Comparison of ENCODE assay signal across 8 mouse cellular contexts in genomic region chr2:180173163-180173562, GRCm38 (mm10). TPM values are rescaled to one million over a fixed set of nuclear protein-coding genes. Genes with fewer than 3 reads are reported as not detected.
DNase-seq lines count a peak whose midpoint lies in the region; ATAC-seq and TF ChIP-seq lines count a peak whose summit lies in the region.

No protein-coding gene starts in this region.

- peak overlapping the region; percentile 97; the same call in 1 of the 2 replicates for H3K9ac ChIP-seq in CH12.LX (ENCODE audit: insufficient read depth, low read depth)
- peak overlapping the region; percentile 96; the same call in 1 of the 2 replicates for H3K9ac ChIP-seq in forebrain, embryonic 12.5 days
- peak overlapping the region; percentile 97 for H3K9ac ChIP-seq in liver, embryonic 14.5 days (replicated peaks)

- peaks cover 19% of the 10 kb centered on the region for H3K4me1 ChIP-seq in heart, embryonic 10.5 days
- peaks cover 6 to 28% of the 10 kb centered on the region in 2 experiments; a peak in 3 of 4 replicates for H3K4me1 ChIP-seq in CH12.LX (ENCODE audit: control insufficient read depth in 1 of 2, insufficient read depth in 2 of 2)
- peaks cover 16% of the 10 kb centered on the region for H3K4me1 ChIP-seq in forebrain, embryonic 12.5 days
- peaks cover 10 to 18% of the 10 kb centered on the region in 2 experiments; a peak in 3 of 4 replicates for H3K4me1 ChIP-seq in liver, embryonic 14.5 days (replicated peaks; ENCODE audit: control insufficient read depth in 2 of 2, insufficient read depth in 2 of 2, low read length in 1 of 2)

- H3K4me2 ChIP-seq in CH12.LX (ENCODE audit: insufficient read depth, low read depth, poor library complexity, severe bottlenecking), result peak overlapping the region; percentile 76
- peak overlapping the region; percentile 99 for H3K4me2 ChIP-seq in forebrain, embryonic 12.5 days
- peak overlapping the region; percentile 83 for H3K4me2 ChIP-seq in liver, embryonic 14.5 days (ENCODE audit: low read depth)

- no peak for TF ChIP-seq EP300 in CH12.LX (IDR thresholded peaks at IDR 0.05; ENCODE audit: low read length)
- no peak for TF ChIP-seq EP300 in liver, embryonic 14.5 days (IDR thresholded peaks at IDR 0.05; ENCODE audit: low read depth)

- no peak overlapping the region for H3K27ac ChIP-seq in heart, embryonic 10.5 days
- H3K27ac ChIP-seq in CH12.LX (ENCODE audit: insufficient read depth, low read depth), result no peak overlapping the region
- H3K27ac ChIP-seq in forebrain, embryonic 12.5 days, result no peak overlapping the region
- no peak overlapping the region for H3K27ac ChIP-seq in liver, embryonic 14.5 days

- ATAC-seq in forebrain, embryonic 12.5 days (ENCODE audit: low FRiP score), result no peak
- no peak for ATAC-seq in liver, embryonic 14.5 days (ENCODE audit: insufficient read depth)

- peaks cover 22% of the 10 kb centered on the region for H3K79me2 ChIP-seq in CH12.LX (replicated peaks; ENCODE audit: control insufficient read depth, extremely low read depth, insufficient read depth, poor library complexity, severe bottlenecking)

- dilution Hi-C loops in CH12.LX (cut with MboI; ENCODE audit: extremely low pct_ligation_motif_present, extremely low pct_unique_long_range_greater_than_20kb, low sequenced_read_pairs), result no loop called here

- WGBS in heart, embryonic 10.5 days, result 70% methylated on average over 4 of the region's 4 CpGs
- 77% methylated on average over 4 of the region's 4 CpGs for WGBS in forebrain, embryonic 12.5 days
- WGBS in liver, embryonic 14.5 days (ENCODE audit: insufficient replicate concordance), result 58% methylated on average over 4 of the region's 4 CpGs

- DNase-seq in heart, embryonic 10.5 days (ENCODE audit: low spot score), result no peak
- DNase-seq in heart, postnatal 10 days, result no peak
- DNase-seq in CH12.LX (ENCODE audit: extremely low read depth), result peak; percentile 54
- DNase-seq in liver, embryonic 14.5 days (ENCODE audit: low read depth in 3 of 3, low spot score in 3 of 3), result peak in 1 of 3 experiments; percentile 28
- DNase-seq in ovary, adult 18-20 months (ENCODE audit: low spot score), result no peak
- no peak for DNase-seq in left cerebral cortex, postnatal 14 days (ENCODE audit: low spot score in 2 of 2)
- DNase-seq in cerebellum, postnatal 14 days, result no peak

- intact Hi-C loops in heart, postnatal 10 days (cut with DNase I), result loop anchor here (2.0 to 10.0 kb wide), 3 partner anchors 78 to 532 kb away; partner anchors contain the start of gene Dido1
- intact Hi-C loops in left cerebral cortex, postnatal 14 days (cut with DNase I), result no loop called here

- peaks cover 53% of the 10 kb centered on the region for H3K36me3 ChIP-seq in heart, embryonic 10.5 days
- H3K36me3 ChIP-seq in CH12.LX (replicated peaks in 1 of 2; ENCODE audit: control insufficient read depth in 1 of 2, insufficient read depth in 1 of 2, low read length in 1 of 2), result peaks cover 49 to 60% of the 10 kb centered on the region in 2 experiments
- peaks cover 52% of the 10 kb centered on the region for H3K36me3 ChIP-seq in forebrain, embryonic 12.5 days (replicated peaks)
- H3K36me3 ChIP-seq in liver, embryonic 14.5 days (replicated peaks; ENCODE audit: control insufficient read depth, insufficient read depth, low read depth), result peaks cover 35% of the 10 kb centered on the region

- TF ChIP-seq CTCF in CH12.LX (conservative IDR thresholded peaks at IDR 0.05 in 1 of 2, IDR thresholded peaks at IDR 0.05 in 1 of 2; ENCODE audit: low read depth in 2 of 2, low read length in 2 of 2), result peak in 1 of 2 experiments; percentile 50; a peak in 2 of 4 replicates
- TF ChIP-seq CTCF in liver, embryonic 14.5 days (IDR thresholded peaks at IDR 0.05; ENCODE audit: low read depth), result peak; percentile 58

- no peaks in the 10 kb centered on the region for H3K27me3 ChIP-seq in heart, embryonic 10.5 days (ENCODE audit: insufficient read depth, poor library complexity, severe bottlenecking)
- H3K27me3 ChIP-seq in CH12.LX (replicated peaks), result no peaks in the 10 kb centered on the region
- H3K27me3 ChIP-seq in forebrain, embryonic 12.5 days, result no peaks in the 10 kb centered on the region
- H3K27me3 ChIP-seq in liver, embryonic 14.5 days (ENCODE audit: control insufficient read depth, insufficient read depth, low read length), result no peaks in the 10 kb centered on the region

- TF ChIP-seq RAD21 in CH12.LX (IDR thresholded peaks at IDR 0.05; ENCODE audit: low read depth, low read length), result no peak

- no peak for TF ChIP-seq POLR2A in CH12.LX (IDR thresholded peaks at IDR 0.05; ENCODE audit: low read depth, low read length)

- in situ Hi-C loops in CH12.LX (cut with MboI; ENCODE audit: low pct_ligation_motif_present, low pct_unique_long_range_greater_than_20kb, low sequenced_read_pairs), result no loop called here

- no peaks in the 10 kb centered on the region for H3K9me3 ChIP-seq in heart, embryonic 10.5 days
- H3K9me3 ChIP-seq in CH12.LX (replicated peaks; ENCODE audit: low read length), result no peaks in the 10 kb centered on the region
- no peaks in the 10 kb centered on the region for H3K9me3 ChIP-seq in forebrain, embryonic 12.5 days
- H3K9me3 ChIP-seq in liver, embryonic 14.5 days (ENCODE audit: control insufficient read depth, low read length), result no peaks in the 10 kb centered on the region

- peak overlapping the region; percentile 95 for H3K4me3 ChIP-seq in heart, embryonic 10.5 days
- peak overlapping the region in 2 of 3 experiments; percentile 97 for H3K4me3 ChIP-seq in CH12.LX (replicated peaks in 1 of 3; ENCODE audit: low read depth in 2 of 3, low read length in 2 of 3, poor library complexity in 1 of 3)
- H3K4me3 ChIP-seq in forebrain, embryonic 12.5 days (replicated peaks), result peak overlapping the region; percentile 98
- peak overlapping the region; percentile 84 to 99; a peak in 3 of 4 replicates for H3K4me3 ChIP-seq in liver, embryonic 14.5 days (ENCODE audit: insufficient read depth in 1 of 2, low read depth in 2 of 2, low read length in 2 of 2)

TF ChIP-seq in CH12.LX, 34 proteins besides CTCF, POLR2A, EP300 and RAD21:
- TF ChIP-seq SMC3 (IDR thresholded peaks at IDR 0.05; ENCODE audit: low read depth, low read length) (peak; percentile 19; the same call in 1 of the 2 replicates), BHLHE40 (IDR thresholded peaks at IDR 0.05; ENCODE audit: low read depth, low read length) (no peak)

RNA-seq across cellular contexts. Expression of gene Adrm1, which starts 1.9 kb away (rescaled TPM):
- polyA plus RNA-seq in heart, embryonic 10.5 days (2016; fragmentation: Nextera tagmentation; extraction: Ambion mirVana), result 202 and 240 TPM in 2 replicates
- total RNA-seq in heart, postnatal 10 days (2021), result 10 to 100 TPM; 94.1 to 99.3 TPM
- total RNA-seq in CH12.LX (2012; rRNA removed) (116 and 167 TPM in 2 replicates), CH12.LX (2014; rRNA removed) (107 and 127 TPM in 2 replicates)
- polyA plus RNA-seq in CH12.LX (2012; ENCODE audit: insufficient read length, low read depth), result 121 and 148 TPM in 2 replicates
- 213 and 225 TPM in 2 replicates for polyA plus RNA-seq in forebrain, embryonic 12.5 days (2016; fragmentation: Nextera tagmentation; extraction: Ambion mirVana)
- polyA plus RNA-seq in liver, embryonic 14.5 days (2012; rRNA removed), result 51.7 and 53.3 TPM in 2 replicates
- polyA plus RNA-seq in liver, embryonic 14.5 days (2014; fragmentation: Nextera tagmentation; extraction: Ambion mirVana), result 77.8 and 80.5 TPM in 2 replicates
- total RNA-seq in left cerebral cortex, postnatal 14 days (2021), result 100 to 1,000 TPM; 104 to 109 TPM

RNA-seq across cellular contexts. Expression of gene Lama5, which starts 52.5 kb away (rescaled TPM):
- polyA plus RNA-seq in heart, embryonic 10.5 days (2016; fragmentation: Nextera tagmentation; extraction: Ambion mirVana), result 23.6 and 30.8 TPM in 2 replicates
- 10 to 100 TPM; 44.6 to 46.5 TPM for total RNA-seq in heart, postnatal 10 days (2021)
- 0.46 and 0.85 TPM in 2 replicates for total RNA-seq in CH12.LX (2012; rRNA removed)
- 0.16 and 0.20 TPM in 2 replicates for total RNA-seq in CH12.LX (2014; rRNA removed)
- 0.45 and 0.67 TPM in 2 replicates for polyA plus RNA-seq in CH12.LX (2012; ENCODE audit: insufficient read length, low read depth)
- polyA plus RNA-seq in forebrain, embryonic 12.5 days (2016; fragmentation: Nextera tagmentation; extraction: Ambion mirVana), result 4.9 and 5.1 TPM in 2 replicates
- polyA plus RNA-seq in liver, embryonic 14.5 days (2012; rRNA removed), result 2.7 and 2.9 TPM in 2 replicates
- polyA plus RNA-seq in liver, embryonic 14.5 days (2014; fragmentation: Nextera tagmentation; extraction: Ambion mirVana), result 1.7 and 1.9 TPM in 2 replicates
- total RNA-seq in left cerebral cortex, postnatal 14 days (2021), result 1 to 10 TPM; 8.0 to 9.7 TPM

RNA-seq across cellular contexts. Expression of gene Osbpl2, which starts 54.1 kb away (rescaled TPM):
- polyA plus RNA-seq in heart, embryonic 10.5 days (2016; fragmentation: Nextera tagmentation; extraction: Ambion mirVana), result 29.7 and 38.0 TPM in 2 replicates
- 10 to 100 TPM; 31.2 to 37.0 TPM for total RNA-seq in heart, postnatal 10 days (2021)
- total RNA-seq in CH12.LX (2012; rRNA removed) (11.4 and 12.0 TPM in 2 replicates), CH12.LX (2014; rRNA removed) (12.8 and 13.4 TPM in 2 replicates)
- polyA plus RNA-seq in CH12.LX (2012; ENCODE audit: insufficient read length, low read depth), result 15.6 and 16.9 TPM in 2 replicates
- 46.2 and 46.9 TPM in 2 replicates for polyA plus RNA-seq in forebrain, embryonic 12.5 days (2016; fragmentation: Nextera tagmentation; extraction: Ambion mirVana)
- 3.3 and 4.4 TPM in 2 replicates for polyA plus RNA-seq in liver, embryonic 14.5 days (2012; rRNA removed)
- 7.9 and 8.4 TPM in 2 replicates for polyA plus RNA-seq in liver, embryonic 14.5 days (2014; fragmentation: Nextera tagmentation; extraction: Ambion mirVana)
- 10 to 100 TPM; 51.4 to 52.8 TPM for total RNA-seq in left cerebral cortex, postnatal 14 days (2021)
